Mouse (Mus musculus) lung, postnatal 0 days (tissue): ENCODE data around the gene Apba3.

ENCODE experiments used
- CTCF ChIP-seq: IDR thresholded peaks from 2 replicates; pipeline ENCODE4 v1.5.1; 2016; ENCODE audit warnings: antibody characterized with exemption, mild to moderate bottlenecking
- EP300 ChIP-seq: IDR thresholded peaks from 2 replicates; pipeline ENCODE4 v1.6.1; 2016; ENCODE audit warnings: antibody characterized with exemption, mild to moderate bottlenecking, control low read depth

GRCm38 (mm10) chr10:81252424-81253419 lies 14.0 kb upstream of the Apba3 start, which contains the start of gene Matk:
- TF ChIP-seq CTCF: peak; percentile 21; the same call in 1 of the 2 replicates
- no peak for TF ChIP-seq EP300
